Mouse (Mus musculus): ENCODE results near the gene Ninj2. TPM values are rescaled to one million over a fixed set of nuclear protein-coding genes. Genes with fewer than 3 reads are reported as not detected.

The Ninj2 gene
- polyA plus RNA-seq, 1 experiment from 2014 or later, result not detected

- Histone ChIP-seq H3K9ac (ENCODE audit: low read length) (no peak overlapping the region), H3K36me3 (ENCODE audit: control insufficient read depth, insufficient read depth, low read length) (no peaks in the 10 kb centered on the region), H3K27me3 (ENCODE audit: control insufficient read depth, insufficient read depth, low read length) (no peaks in the 10 kb centered on the region), H3K27ac (ENCODE audit: low read depth, low read length) (no peak overlapping the region), H3K9me3 (ENCODE audit: control insufficient read depth, low read length) (no peaks in the 10 kb centered on the region), H3K4me2 (ENCODE audit: low read depth, low read length, severe bottlenecking) (no peak overlapping the region), H3K4me1 (replicated peaks; ENCODE audit: control insufficient read depth, insufficient read depth, low read length) (no peaks in the 10 kb centered on the region), H3K4me3 (ENCODE audit: low read depth, low read length) (no peak overlapping the region)
- ATAC-seq (replicated peaks; ENCODE audit: low FRiP score), result no peak
- no peak for DNase-seq (ENCODE audit: low spot score)
- 83% methylated on average over 24 of the region's 26 CpGs for WGBS
Measured at GRCm38 (mm10) chr6:120152739-120153696, 59.9 kb downstream of the Ninj2 start.

- no peaks in the 10 kb centered on the region for H3K9me3 ChIP-seq (ENCODE audit: control insufficient read depth, low read length)
- no peak overlapping the region for H3K4me2 ChIP-seq (ENCODE audit: low read depth, low read length, severe bottlenecking)
- no peak overlapping the region for H3K4me3 ChIP-seq (ENCODE audit: low read depth, low read length)
- no peak overlapping the region for H3K27ac ChIP-seq (ENCODE audit: low read depth, low read length)
- no peak overlapping the region for H3K9ac ChIP-seq (ENCODE audit: low read length)
- no peak for ATAC-seq (replicated peaks; ENCODE audit: low FRiP score)
- H3K36me3 ChIP-seq (ENCODE audit: control insufficient read depth, insufficient read depth, low read length), result no peaks in the 10 kb centered on the region
- H3K4me1 ChIP-seq (replicated peaks; ENCODE audit: control insufficient read depth, insufficient read depth, low read length), result 0 out of 2 replicates have a peak, but pooled peaks cover 3% of the 10 kb centered on the region
- no peaks in the 10 kb centered on the region for H3K27me3 ChIP-seq (ENCODE audit: control insufficient read depth, insufficient read depth, low read length)
- 67% methylated on average over 5 of the region's 5 CpGs for WGBS
- DNase-seq (ENCODE audit: low spot score), result no peak
Measured at GRCm38 (mm10) chr6:120154526-120155309, 61.6 kb downstream of the Ninj2 start.

- DNase-seq (ENCODE audit: low spot score) (no peak), ATAC-seq (replicated peaks; ENCODE audit: low FRiP score) (no peak)
- Histone ChIP-seq H3K4me2 (ENCODE audit: low read depth, low read length, severe bottlenecking) (no peak overlapping the region), H3K4me1 (replicated peaks; ENCODE audit: control insufficient read depth, insufficient read depth, low read length) (0 out of 2 replicates have a peak, but pooled peaks cover 3% of the 10 kb centered on the region), H3K27me3 (ENCODE audit: control insufficient read depth, insufficient read depth, low read length) (no peaks in the 10 kb centered on the region), H3K4me3 (ENCODE audit: low read depth, low read length) (no peak overlapping the region), H3K9me3 (ENCODE audit: control insufficient read depth, low read length) (no peaks in the 10 kb centered on the region), H3K9ac (ENCODE audit: low read length) (no peak overlapping the region), H3K36me3 (ENCODE audit: control insufficient read depth, insufficient read depth, low read length) (no peaks in the 10 kb centered on the region), H3K27ac (ENCODE audit: low read depth, low read length) (no peak overlapping the region)
- WGBS, result 88% methylated on average over 4 of the region's 4 CpGs
Measured at GRCm38 (mm10) chr6:120155510-120155909, 62.4 kb downstream of the Ninj2 start.

GRCm38 (mm10) chr6:120157479-120157878 lies 64.3 kb downstream of the Ninj2 start:
- Histone ChIP-seq H3K27ac (ENCODE audit: low read depth, low read length) (no peak overlapping the region), H3K36me3 (ENCODE audit: control insufficient read depth, insufficient read depth, low read length) (no peaks in the 10 kb centered on the region), H3K9ac (ENCODE audit: low read length) (no peak overlapping the region), H3K4me2 (ENCODE audit: low read depth, low read length, severe bottlenecking) (no peak overlapping the region), H3K4me3 (ENCODE audit: low read depth, low read length) (no peak overlapping the region), H3K4me1 (replicated peaks; ENCODE audit: control insufficient read depth, insufficient read depth, low read length) (0 out of 2 replicates have a peak, but pooled peaks cover 3% of the 10 kb centered on the region), H3K27me3 (ENCODE audit: control insufficient read depth, insufficient read depth, low read length) (no peaks in the 10 kb centered on the region), H3K9me3 (ENCODE audit: control insufficient read depth, low read length) (no peaks in the 10 kb centered on the region)
- DNase-seq (ENCODE audit: low spot score) (no peak), ATAC-seq (replicated peaks; ENCODE audit: low FRiP score) (no peak)
- 68% methylated on average over 6 of the region's 6 CpGs for WGBS

GRCm38 (mm10) chr6:120159133-120159901 lies 66.2 kb downstream of the Ninj2 start:
- no peak for ATAC-seq (replicated peaks; ENCODE audit: low FRiP score)
- H3K27ac ChIP-seq (ENCODE audit: low read depth, low read length), result no peak overlapping the region

GRCm38 (mm10) chr6:120162928-120163327 lies 69.8 kb downstream of the Ninj2 start:
- no peak for DNase-seq (ENCODE audit: low spot score)
- no peak for ATAC-seq (replicated peaks; ENCODE audit: low FRiP score)
- H3K4me2 ChIP-seq (ENCODE audit: low read depth, low read length, severe bottlenecking), result no peak overlapping the region
- H3K36me3 ChIP-seq (ENCODE audit: control insufficient read depth, insufficient read depth, low read length), result no peaks in the 10 kb centered on the region
- WGBS, result 83% methylated on average over 6 of the region's 6 CpGs
- no peak overlapping the region for H3K9ac ChIP-seq (ENCODE audit: low read length)
- no peaks in the 10 kb centered on the region for H3K9me3 ChIP-seq (ENCODE audit: control insufficient read depth, low read length)
- no peak overlapping the region for H3K27ac ChIP-seq (ENCODE audit: low read depth, low read length)
- no peaks in the 10 kb centered on the region for H3K27me3 ChIP-seq (ENCODE audit: control insufficient read depth, insufficient read depth, low read length)
- H3K4me1 ChIP-seq (replicated peaks; ENCODE audit: control insufficient read depth, insufficient read depth, low read length), result 0 out of 2 replicates have a peak, but pooled peaks cover 3% of the 10 kb centered on the region
- H3K4me3 ChIP-seq (ENCODE audit: low read depth, low read length), result no peak overlapping the region

More at GRCm38 (mm10) chr6:120159133-120159901, 66.2 kb downstream of the Ninj2 start:
- H3K4me2 ChIP-seq (ENCODE audit: low read depth, low read length, severe bottlenecking), result no peak overlapping the region
- 66% methylated on average over 9 of the region's 9 CpGs for WGBS
- no peaks in the 10 kb centered on the region for H3K36me3 ChIP-seq (ENCODE audit: control insufficient read depth, insufficient read depth, low read length)
- H3K4me1 ChIP-seq (replicated peaks; ENCODE audit: control insufficient read depth, insufficient read depth, low read length), result 0 out of 2 replicates have a peak, but pooled peaks cover 3% of the 10 kb centered on the region
- no peak for DNase-seq (ENCODE audit: low spot score)
- no peaks in the 10 kb centered on the region for H3K27me3 ChIP-seq (ENCODE audit: control insufficient read depth, insufficient read depth, low read length)
- no peaks in the 10 kb centered on the region for H3K9me3 ChIP-seq (ENCODE audit: control insufficient read depth, low read length)
- no peak overlapping the region for H3K4me3 ChIP-seq (ENCODE audit: low read depth, low read length)
- peak overlapping the region; percentile 16; the same call in 1 of the 2 replicates for H3K9ac ChIP-seq (ENCODE audit: low read length)

GRCm38 (mm10) chr6:120164765-120165164 lies 71.6 kb downstream of the Ninj2 start:
- ATAC-seq (replicated peaks; ENCODE audit: low FRiP score), result no peak

GRCm38 (mm10) chr6:120167574-120167973 lies 74.4 kb downstream of the Ninj2 start:
- DNase-seq (ENCODE audit: low spot score), result no peak
- no peaks in the 10 kb centered on the region for H3K9me3 ChIP-seq (ENCODE audit: control insufficient read depth, low read length)
- 82% methylated on average over 4 of the region's 4 CpGs for WGBS
- no peak overlapping the region for H3K4me2 ChIP-seq (ENCODE audit: low read depth, low read length, severe bottlenecking)
- H3K36me3 ChIP-seq (ENCODE audit: control insufficient read depth, insufficient read depth, low read length), result no peaks in the 10 kb centered on the region
- no peak for ATAC-seq (replicated peaks; ENCODE audit: low FRiP score)
- H3K4me1 ChIP-seq (replicated peaks; ENCODE audit: control insufficient read depth, insufficient read depth, low read length), result no peaks in the 10 kb centered on the region
- H3K9ac ChIP-seq (ENCODE audit: low read length), result no peak overlapping the region
- H3K27me3 ChIP-seq (ENCODE audit: control insufficient read depth, insufficient read depth, low read length), result no peaks in the 10 kb centered on the region
- no peak overlapping the region for H3K27ac ChIP-seq (ENCODE audit: low read depth, low read length)
- H3K4me3 ChIP-seq (ENCODE audit: low read depth, low read length), result no peak overlapping the region

More at GRCm38 (mm10) chr6:120164765-120165164, 71.6 kb downstream of the Ninj2 start:
- no peak for DNase-seq (ENCODE audit: low spot score)
- H3K4me2 ChIP-seq (ENCODE audit: low read depth, low read length, severe bottlenecking), result no peak overlapping the region
- H3K9me3 ChIP-seq (ENCODE audit: control insufficient read depth, low read length), result no peaks in the 10 kb centered on the region
- H3K27ac ChIP-seq (ENCODE audit: low read depth, low read length), result no peak overlapping the region
- WGBS, result 82% methylated on average over 4 of the region's 4 CpGs
- no peak overlapping the region for H3K4me3 ChIP-seq (ENCODE audit: low read depth, low read length)
- no peak overlapping the region for H3K9ac ChIP-seq (ENCODE audit: low read length)
- H3K4me1 ChIP-seq (replicated peaks; ENCODE audit: control insufficient read depth, insufficient read depth, low read length), result no peaks in the 10 kb centered on the region
- H3K36me3 ChIP-seq (ENCODE audit: control insufficient read depth, insufficient read depth, low read length), result no peaks in the 10 kb centered on the region
- H3K27me3 ChIP-seq (ENCODE audit: control insufficient read depth, insufficient read depth, low read length), result no peaks in the 10 kb centered on the region
